Mouse (Mus musculus) myocyte (in vitro differentiated cells): Measurements from ENCODE around the gene Etfrf1. TPM values are rescaled to one million over a fixed set of nuclear protein-coding genes. Genes with fewer than 3 reads are reported as not detected.

ENCODE experiments used
- H3K27me3 ChIP-seq: one replicate; pipeline ENCODE4 v1.6.1; 2011; ENCODE audit not compliant: control insufficient read depth, insufficient read depth, insufficient read length
- H3K36me3 ChIP-seq: one replicate; pipeline ENCODE4 v1.6.1; 2011; ENCODE audit not compliant: control insufficient read depth, insufficient read depth
- H3K4me2 ChIP-seq: one replicate; pipeline ENCODE4 v1.6.1; 2011; ENCODE audit warnings: low read depth, control low read depth
- H3K4me3 ChIP-seq: one replicate; pipeline ENCODE4 v1.5.1; 2011; ENCODE audit warnings: mild to moderate bottlenecking, control low read depth, moderate library complexity
- H3K79me2 ChIP-seq: one replicate; pipeline ENCODE4 v1.6.1; 2011; ENCODE audit not compliant: control insufficient read depth, insufficient read depth
- H3ac ChIP-seq: one replicate; pipeline ENCODE4 v1.6.1; 2011; ENCODE audit not compliant: control insufficient read depth, insufficient read length
- CEBPB ChIP-seq: IDR thresholded peaks from 2 replicates; pipeline ENCODE4 v1.6.1; 2011; ENCODE audit warnings: mild to moderate bottlenecking, moderate library complexity; ENCODE audit not compliant: poor library complexity, insufficient read depth, severe bottlenecking
- E2F4 ChIP-seq: IDR thresholded peaks from one replicate; pipeline ENCODE4 v1.6.1; 2011; ENCODE audit warnings: mild to moderate bottlenecking, control low read depth, moderate library complexity; ENCODE audit not compliant: insufficient read depth
- MAX ChIP-seq: IDR thresholded peaks from one replicate; pipeline ENCODE4 v1.6.1; 2011; ENCODE audit warnings: low read depth, mild to moderate bottlenecking, control low read depth
- MYOD1 ChIP-seq, 3 experiments: IDR thresholded peaks; one replicate each; pipeline ENCODE4 v1.6.1; 2011; ENCODE audit warnings: control low read depth in 2 of 3, low read depth in 2 of 3, mild to moderate bottlenecking in 2 of 3, moderate library complexity in 1 of 3; ENCODE audit not compliant: insufficient read length in 2 of 3, control insufficient read depth in 1 of 3
- MYOG ChIP-seq, 3 experiments: IDR thresholded peaks; one replicate each; pipeline ENCODE4 v1.6.1; 2011; ENCODE audit warnings: control low read depth in 2 of 3, low read depth in 2 of 3, mild to moderate bottlenecking in 2 of 3; ENCODE audit not compliant: insufficient read length in 2 of 3, control insufficient read depth in 1 of 3, insufficient read depth in 1 of 3
- POLR2A ChIP-seq: IDR thresholded peaks from one replicate; pipeline ENCODE4 v1.6.1; 2011; ENCODE audit warnings: low read depth, mild to moderate bottlenecking, control low read depth, moderate library complexity; ENCODE audit not compliant: insufficient read length
- POLR2AphosphoS2 ChIP-seq: IDR thresholded peaks from one replicate; pipeline ENCODE4 v1.6.1; 2011; ENCODE audit warnings: low read depth, control low read depth; ENCODE audit not compliant: insufficient read length
- REST ChIP-seq: IDR thresholded peaks from one replicate; pipeline ENCODE4 v1.6.1; 2011; ENCODE audit warnings: mild to moderate bottlenecking, control low read depth, moderate library complexity; ENCODE audit not compliant: insufficient read depth, insufficient read length
- SRF ChIP-seq: IDR thresholded peaks from one replicate; pipeline ENCODE4 v1.6.1; 2011; ENCODE audit warnings: low read depth; ENCODE audit not compliant: control insufficient read depth, insufficient read length
- TCF12 ChIP-seq: IDR thresholded peaks from one replicate; pipeline ENCODE4 v1.6.1; 2011; ENCODE audit warnings: mild to moderate bottlenecking, control low read depth; ENCODE audit not compliant: poor library complexity, insufficient read depth, severe bottlenecking
- TCF3 ChIP-seq: IDR thresholded peaks from one replicate; pipeline ENCODE4 v1.6.1; 2011; ENCODE audit warnings: low read depth, control low read depth; ENCODE audit not compliant: insufficient read length
- USF1 ChIP-seq: IDR thresholded peaks from one replicate; pipeline ENCODE4 v1.6.1; 2011; ENCODE audit warnings: low read depth, mild to moderate bottlenecking, control low read depth, moderate library complexity
- polyA plus RNA-seq: library from polyadenylated mRNA; unstranded; fragments of >200 nt; fragmentation: generic; extraction: Trizol; gene quantifications from one replicate; pipeline ENCODE4 v1.2.1, GENCODE M21; 2012; ENCODE audit warnings: missing spikeins

The Etfrf1 gene
- 10.0 TPM for polyA plus RNA-seq

DNA sequence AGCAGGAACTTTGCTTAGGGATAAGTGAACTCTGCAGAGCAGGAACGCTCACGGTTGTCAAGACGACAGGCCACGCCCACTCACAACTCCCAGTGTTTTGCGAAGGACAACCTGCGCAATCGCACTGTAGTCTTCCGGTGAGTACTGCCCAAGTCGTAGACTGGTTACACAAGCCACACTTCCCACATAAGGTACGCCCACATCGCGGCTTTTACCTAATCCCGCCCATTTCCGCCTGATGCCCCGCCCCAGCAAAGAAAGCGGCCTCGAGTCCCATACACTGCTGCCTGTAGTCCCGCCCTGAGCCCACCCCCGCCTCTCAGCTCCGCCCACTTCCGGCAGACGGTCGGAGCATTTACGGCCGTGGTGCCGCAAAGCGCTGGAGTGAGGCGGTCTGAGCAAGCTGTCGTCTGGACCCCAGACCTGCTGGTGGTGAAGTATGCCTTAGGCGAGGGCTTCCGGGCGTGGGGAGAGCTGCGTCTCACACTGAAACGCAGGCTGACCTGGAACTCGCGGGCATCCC, at the start of gene Etfrf1, which contains the start of gene Casc1:
Gene Etfrf1 (plus strand): TSS at position 319 of the 523 bp plus-strand sequence.
Gene Casc1 (minus strand): TSS at position 190 of the 523 bp plus-strand sequence.
- H3K36me3 ChIP-seq = no peaks in the 10 kb centered on the region
- H3K4me2 ChIP-seq = peak within 1 kb of the TSS; percentile 84
- no peaks in the 10 kb centered on the region for H3K27me3 ChIP-seq
- H3K4me3 ChIP-seq = peak within 1 kb of the TSS; percentile 79
- peaks cover 11% of the 10 kb centered on the region for H3K79me2 ChIP-seq
- TF ChIP-seq TCF12 (no peak), E2F4 (no peak), SRF (peak; percentile 82), POLR2A (peak; percentile 98), POLR2AphosphoS2 (peak; percentile 84), MYOG (IDR thresholded peaks at IDR 0.05; ENCODE audit: control insufficient read depth in 1 of 3, insufficient read depth in 1 of 3, insufficient read length in 2 of 3, low read depth in 2 of 3) (peak in 1 of 3 experiments; percentile 32), CEBPB (0 out of 2 replicates have a peak, but pooled peaks have one; percentile 3), REST (no peak), TCF3 (no peak), MAX (no peak), MYOD1 (IDR thresholded peaks at IDR 0.05; ENCODE audit: control insufficient read depth in 1 of 3, insufficient read length in 2 of 3, low read depth in 2 of 3) (peak in 1 of 3 experiments; percentile 5), USF1 (no peak)
- H3ac ChIP-seq = peak within 1 kb of the TSS; percentile 84

- Histone ChIP-seq H3K4me2 (no peak overlapping the region), H3K4me3 (no peak overlapping the region)
Measured at GRCm38 (mm10) chr6:145171892-145172606, 38.9 kb upstream of the Etfrf1 start.

GRCm38 (mm10) chr6:145173781-145174191, 37.1 kb upstream of the Etfrf1 start:
- Histone ChIP-seq H3ac (no peak overlapping the region), H3K4me2 (peak overlapping the region; percentile 34), H3K79me2 (no peaks in the 10 kb centered on the region), H3K4me3 (no peak overlapping the region), H3K36me3 (no peaks in the 10 kb centered on the region), H3K27me3 (no peaks in the 10 kb centered on the region)
- TF ChIP-seq TCF3 (no peak), POLR2A (no peak), MYOD1 (IDR thresholded peaks at IDR 0.05; ENCODE audit: control insufficient read depth in 1 of 3, insufficient read length in 2 of 3, low read depth in 2 of 3) (peak in 2 of 3 experiments; percentile 22 to 29), CEBPB (no peak), SRF (no peak), POLR2AphosphoS2 (no peak), MYOG (IDR thresholded peaks at IDR 0.05; ENCODE audit: control insufficient read depth in 1 of 3, insufficient read depth in 1 of 3, insufficient read length in 2 of 3, low read depth in 2 of 3) (peak in 1 of 3 experiments; percentile 46), REST (no peak)

More at GRCm38 (mm10) chr6:145171892-145172606, 38.9 kb upstream of the Etfrf1 start:
- H3K27me3 ChIP-seq = peaks cover 3% of the 10 kb centered on the region
- no peaks in the 10 kb centered on the region for H3K36me3 ChIP-seq
- H3ac ChIP-seq = no peak overlapping the region
- H3K79me2 ChIP-seq = no peaks in the 10 kb centered on the region
- TF ChIP-seq USF1 (no peak), MAX (no peak), MYOG (IDR thresholded peaks at IDR 0.05; ENCODE audit: control insufficient read depth in 1 of 3, insufficient read depth in 1 of 3, insufficient read length in 2 of 3, low read depth in 2 of 3) (no peak), TCF3 (no peak), MYOD1 (IDR thresholded peaks at IDR 0.05; ENCODE audit: control insufficient read depth in 1 of 3, insufficient read length in 2 of 3, low read depth in 2 of 3) (no peak), SRF (no peak), E2F4 (no peak), TCF12 (no peak), POLR2A (no peak), POLR2AphosphoS2 (no peak), CEBPB (no peak), REST (no peak)

DNA sequence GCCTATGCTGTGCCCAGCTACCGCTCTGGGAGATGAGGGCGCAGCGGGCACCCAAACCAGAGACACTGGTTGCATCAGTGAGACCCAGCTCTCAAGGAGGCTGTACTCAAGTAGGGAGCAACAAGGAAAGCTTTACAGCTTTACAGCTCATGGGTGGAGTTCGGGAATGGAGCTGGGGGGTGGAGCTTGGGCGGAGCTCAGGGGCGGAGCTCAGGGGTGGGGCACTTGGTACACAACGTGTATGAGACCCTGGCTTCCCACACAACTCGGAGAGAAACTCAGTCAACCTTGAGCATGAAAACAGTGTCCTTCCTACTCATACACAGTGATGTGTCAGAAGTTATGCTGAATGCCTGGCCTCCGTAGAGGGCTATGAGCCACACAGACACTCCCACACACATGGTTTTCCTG, 35.4 kb upstream of the Etfrf1 start:
- Histone ChIP-seq H3K4me2 (no peak overlapping the region), H3K36me3 (no peaks in the 10 kb centered on the region), H3ac (no peak overlapping the region), H3K27me3 (no peaks in the 10 kb centered on the region), H3K4me3 (no peak overlapping the region), H3K79me2 (no peaks in the 10 kb centered on the region)
- TF ChIP-seq TCF3 (no peak), POLR2AphosphoS2 (no peak), MAX (no peak), MYOG (IDR thresholded peaks at IDR 0.05; ENCODE audit: control insufficient read depth in 1 of 3, insufficient read depth in 1 of 3, insufficient read length in 2 of 3, low read depth in 2 of 3) (no peak), E2F4 (no peak), REST (no peak), SRF (no peak)
